Mouse (Mus musculus) c-Kit-positive CD71-negative TER-119-negative erythroid progenitor cells, embryonic 14.5 days (primary cell): ENCODE data around the gene Lonrf2.

Source experiments
- DNase-seq: peaks from one replicate; pipeline ENCODE4 v3.0.0-alpha.2; 2013; ENCODE audit warnings: low read depth

The Lonrf2 gene

DNA sequence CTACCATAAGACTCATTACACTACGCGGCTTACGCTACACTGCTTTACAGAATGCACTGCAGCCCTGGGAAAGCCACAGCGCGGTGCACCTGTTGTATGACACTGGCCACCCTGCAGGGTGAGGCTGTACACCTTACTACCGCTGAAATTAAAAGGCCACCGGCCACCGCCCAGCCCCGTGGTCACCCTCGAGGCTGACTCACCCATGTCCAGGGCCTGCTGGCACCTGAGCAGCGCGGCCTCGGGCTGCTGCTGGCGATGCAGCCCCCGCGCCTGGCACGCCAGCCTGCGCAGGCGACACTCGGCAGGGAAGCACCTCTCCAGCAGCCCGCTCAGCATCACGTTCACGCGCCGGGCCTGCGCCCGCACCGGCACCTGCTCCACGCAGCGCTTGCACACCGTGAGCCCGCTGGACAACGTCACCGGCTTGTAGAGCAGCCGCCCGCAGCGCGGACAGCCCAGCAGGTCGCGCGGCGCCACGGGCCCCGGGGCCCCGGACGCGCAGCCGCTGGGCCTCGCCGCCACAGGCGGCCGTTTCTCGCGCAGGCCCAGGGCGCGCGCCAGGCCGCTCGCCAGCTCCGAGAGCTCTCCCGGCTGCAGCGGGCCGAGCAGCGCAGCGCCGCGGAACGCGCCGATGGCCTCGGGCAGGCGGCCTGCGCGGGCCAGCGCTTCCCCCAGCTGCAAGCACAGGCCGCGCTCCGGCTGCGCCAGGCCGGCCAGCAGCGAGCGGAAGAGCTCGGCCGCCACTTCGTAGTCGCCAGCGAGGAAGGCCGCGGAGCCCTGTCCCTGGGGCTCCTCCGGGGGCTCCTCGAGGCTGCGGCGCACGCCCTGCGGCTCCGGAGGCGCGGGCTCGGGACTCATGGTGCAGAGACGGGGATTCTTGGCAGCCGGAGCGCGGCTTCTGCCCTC, 689 bp downstream of the Lonrf2 start:
- no peak for DNase-seq

DNA sequence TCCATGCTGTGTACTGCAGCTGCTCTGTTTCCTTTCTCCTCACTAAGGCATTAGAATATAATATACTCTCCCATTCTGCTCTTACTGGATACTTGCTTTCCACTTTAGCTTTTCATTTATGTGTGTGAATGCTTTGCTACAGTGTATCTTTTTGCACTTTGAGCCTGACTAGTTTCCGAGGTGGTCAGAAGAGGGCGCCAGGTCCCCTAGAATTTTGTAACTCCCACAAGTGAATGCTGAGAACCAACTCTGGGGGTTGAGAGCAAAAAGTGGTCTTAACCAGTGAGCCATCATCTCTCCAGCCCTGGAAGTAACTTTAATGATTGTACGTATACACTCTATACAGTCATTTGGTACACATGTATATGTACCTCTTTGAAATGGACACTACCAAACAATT, 1.6 kb downstream of the Lonrf2 start:
- DNase-seq = peak; percentile 19

DNA sequence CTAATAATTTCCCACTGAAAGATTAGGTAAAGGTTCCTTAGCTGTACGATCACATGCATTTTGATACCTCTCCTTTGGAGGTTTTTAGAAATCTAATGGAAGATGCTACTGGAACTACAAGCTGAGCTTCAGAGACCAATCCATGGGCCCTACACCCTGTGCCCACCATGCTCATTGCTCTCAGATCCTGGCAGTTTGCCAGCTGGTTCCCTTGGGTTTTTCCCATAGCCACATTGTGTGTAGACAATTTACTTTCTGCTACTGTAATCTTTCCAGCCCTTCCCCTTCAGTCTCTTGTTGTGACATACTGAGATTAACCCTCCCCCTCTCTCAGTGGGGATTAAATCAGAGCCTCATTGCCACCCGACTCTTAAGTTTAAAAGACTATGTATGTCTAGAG, 11.6 kb downstream of the Lonrf2 start:
- DNase-seq = no peak

DNA sequence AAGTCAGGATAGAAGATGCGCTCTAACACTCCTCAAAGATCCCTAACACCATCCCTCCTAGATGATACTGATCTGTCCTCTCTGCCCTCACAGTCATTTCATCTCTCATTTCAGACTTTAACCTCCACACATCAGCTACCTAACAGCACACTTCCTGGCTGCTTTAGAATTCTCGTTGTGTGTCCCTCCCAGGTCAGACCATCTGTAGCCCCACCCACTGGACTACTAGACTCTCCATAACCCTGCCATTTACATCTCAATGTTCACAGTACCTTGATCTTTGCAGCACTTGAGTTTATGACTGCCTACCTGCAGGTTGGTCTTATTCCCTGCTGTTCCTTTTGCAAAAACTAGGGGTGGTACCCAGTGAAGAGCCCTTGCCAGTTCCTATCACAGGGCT, 12.7 kb downstream of the Lonrf2 start:
- DNase-seq = no peak

DNA sequence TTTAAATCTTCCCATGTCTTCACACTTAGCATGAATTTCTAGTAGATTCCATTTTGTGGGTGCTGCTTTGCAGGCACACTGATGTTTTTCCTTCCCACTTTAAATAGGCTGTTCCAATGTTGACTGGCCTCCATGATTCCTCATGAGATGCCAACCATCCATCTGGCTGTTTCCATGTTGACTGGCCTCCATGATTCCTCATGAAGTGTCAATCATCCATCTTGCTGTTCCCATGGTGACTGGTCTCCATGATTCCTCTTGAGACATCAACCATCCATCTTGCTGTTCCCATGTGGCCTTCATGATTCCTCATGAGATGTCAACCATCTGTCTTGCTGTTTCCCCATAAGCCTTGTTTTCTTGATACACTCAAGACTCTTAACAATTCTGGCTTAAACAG, 16.8 kb downstream of the Lonrf2 start:
- DNase-seq = no peak

DNA sequence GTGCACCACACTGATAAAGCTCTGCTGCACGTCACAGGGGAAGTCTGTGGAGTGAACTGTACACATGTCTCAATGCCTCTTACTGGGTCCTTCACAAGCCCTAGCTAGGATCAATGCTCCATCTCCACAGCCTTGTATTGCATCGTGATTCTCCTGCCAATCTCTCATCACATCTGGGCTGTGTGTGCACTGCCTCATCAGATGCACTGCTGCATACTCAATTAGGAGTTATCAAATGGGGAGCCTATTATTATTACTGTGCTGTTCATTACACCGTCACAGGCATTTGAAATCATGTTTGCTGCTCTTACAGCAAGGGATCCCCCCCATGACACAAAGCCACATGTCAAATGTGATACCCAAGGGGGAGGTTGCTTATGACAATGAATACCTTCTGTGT, 18.8 kb downstream of the Lonrf2 start:
- no peak for DNase-seq

DNA sequence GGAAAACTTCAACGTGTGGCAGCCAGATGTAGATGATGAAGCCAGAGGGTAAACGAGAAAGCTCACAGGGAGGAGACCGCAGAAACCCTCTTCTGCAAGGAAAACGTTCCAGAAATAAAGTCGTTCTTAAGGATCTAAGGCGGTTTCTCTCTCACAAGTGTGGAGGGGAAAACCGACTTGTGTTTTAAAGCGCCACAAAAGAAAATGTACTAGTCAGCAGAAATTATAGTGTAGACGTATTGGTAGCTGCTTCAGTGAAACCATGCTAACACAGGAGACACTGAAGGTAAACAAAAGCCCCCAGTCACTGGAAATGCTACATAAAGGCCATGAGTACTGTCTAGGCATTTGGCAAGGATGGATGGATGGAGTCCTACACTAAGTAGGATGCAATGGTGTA, 19.2 kb downstream of the Lonrf2 start:
- DNase-seq = no peak

DNA sequence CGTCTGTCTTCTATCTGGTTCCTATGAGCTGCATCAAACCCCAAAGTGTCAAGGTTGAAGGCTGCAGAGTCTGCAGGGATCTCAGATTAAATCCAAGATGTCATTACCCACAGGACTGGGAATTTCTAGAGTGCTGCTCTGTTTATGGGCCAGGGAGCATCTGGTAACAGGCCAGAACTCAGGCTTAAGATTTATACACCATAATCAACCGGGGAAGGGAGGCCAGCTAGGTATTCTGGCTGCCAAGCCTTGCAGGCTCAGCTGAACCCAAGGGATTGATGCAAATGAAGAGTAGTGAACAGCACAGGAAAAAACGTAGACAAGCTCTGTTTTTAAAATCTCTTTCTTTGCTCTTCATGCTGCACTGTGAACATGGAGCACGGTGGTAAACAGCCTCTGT, 20.2 kb downstream of the Lonrf2 start:
- no peak for DNase-seq

DNA sequence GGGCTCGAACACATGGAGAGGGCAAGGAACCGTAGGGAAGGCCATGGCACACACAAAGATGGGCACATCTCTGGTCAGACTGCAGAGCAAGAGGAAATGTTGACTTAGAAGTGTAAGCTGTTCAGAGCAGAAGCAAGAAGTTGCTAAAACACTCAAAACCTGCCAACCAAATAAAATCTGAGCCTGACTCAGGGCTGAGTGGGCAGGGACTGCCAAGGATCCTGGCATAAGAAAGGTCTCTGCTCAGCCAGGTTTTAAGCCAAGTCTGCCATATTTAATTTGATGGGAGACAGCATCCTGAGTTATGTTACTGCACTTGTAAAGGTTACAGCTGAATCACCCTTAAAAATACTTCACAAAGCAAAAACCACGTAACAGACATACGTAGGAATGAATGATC, 29.4 kb downstream of the Lonrf2 start:
- DNase-seq = no peak

DNA sequence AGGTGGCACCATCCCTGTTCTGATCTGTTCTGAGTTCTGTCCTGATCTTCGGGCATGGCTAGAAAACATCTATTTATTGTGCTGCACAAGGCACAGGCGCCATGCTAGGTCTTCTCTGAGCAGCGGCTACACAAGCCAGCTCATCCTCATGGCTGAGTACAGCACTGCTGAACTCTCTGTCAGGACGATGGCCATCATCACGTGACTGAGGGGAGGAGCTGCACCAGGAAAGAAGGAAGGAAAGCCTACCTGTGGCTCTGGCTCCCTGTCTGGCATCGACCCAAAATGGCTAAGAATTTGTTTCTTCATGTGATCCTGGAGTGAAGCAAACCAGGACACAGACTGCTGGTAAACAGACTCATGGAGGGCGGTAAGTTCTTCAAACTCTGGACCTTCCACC, 36.1 kb downstream of the Lonrf2 start:
- no peak for DNase-seq

DNA sequence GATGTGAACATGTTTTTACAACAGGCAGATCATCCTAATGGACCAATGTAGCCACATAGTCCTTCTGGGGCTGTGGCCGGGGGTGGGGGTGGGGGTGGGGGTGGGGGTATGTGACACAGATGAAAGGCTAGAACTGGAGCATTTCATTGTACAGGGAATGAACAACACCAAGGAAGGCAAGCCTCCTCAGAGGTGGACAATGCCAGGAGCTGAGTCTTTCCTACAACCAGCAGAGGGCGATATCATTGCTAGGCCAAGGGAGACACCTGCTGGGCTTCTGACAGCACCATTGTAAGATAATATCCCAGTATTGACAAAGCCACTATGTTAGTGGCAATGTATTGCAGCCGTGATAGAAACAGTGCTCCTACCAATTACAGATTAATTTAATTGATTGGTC, 37.2 kb downstream of the Lonrf2 start:
- DNase-seq = no peak

DNA sequence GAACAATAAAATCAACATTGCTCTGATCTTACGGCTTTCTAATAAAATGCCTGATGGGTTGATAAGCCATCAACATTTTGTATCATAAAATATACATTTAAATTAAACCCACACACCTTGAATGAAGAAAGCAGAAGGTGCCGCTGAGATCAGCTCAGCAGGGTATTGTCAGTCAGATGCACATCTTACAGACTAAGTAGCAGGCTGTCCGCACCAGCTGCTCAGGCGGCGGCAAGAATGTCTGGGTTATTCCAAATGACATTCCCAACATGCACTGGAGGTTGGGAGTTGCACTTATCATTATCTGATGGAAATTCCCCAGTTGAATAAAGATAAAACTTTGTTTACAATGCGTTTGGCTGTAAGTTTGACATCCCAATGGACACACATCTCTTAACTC, 39.6 kb downstream of the Lonrf2 start:
- DNase-seq = no peak

DNA sequence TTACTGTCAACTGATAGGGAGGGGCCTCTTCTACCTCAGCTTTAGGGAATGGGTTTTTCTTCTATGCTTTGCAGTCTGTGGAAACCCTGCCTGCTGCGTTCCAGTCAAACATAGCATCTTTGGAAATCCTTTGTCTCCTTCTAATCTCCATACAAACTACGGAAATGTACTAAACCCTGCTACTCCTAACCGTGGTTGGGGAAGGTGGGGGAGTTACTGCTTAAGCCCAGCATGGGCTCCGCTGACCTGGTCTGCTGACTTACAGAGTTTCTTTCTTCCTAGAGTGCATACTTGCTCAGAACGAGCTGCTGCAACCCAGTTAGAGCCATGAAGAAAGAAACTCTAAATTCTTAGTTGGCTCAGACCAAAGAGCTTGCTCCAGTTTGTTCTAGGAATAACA, 41.0 kb downstream of the Lonrf2 start:
- no peak for DNase-seq

DNA sequence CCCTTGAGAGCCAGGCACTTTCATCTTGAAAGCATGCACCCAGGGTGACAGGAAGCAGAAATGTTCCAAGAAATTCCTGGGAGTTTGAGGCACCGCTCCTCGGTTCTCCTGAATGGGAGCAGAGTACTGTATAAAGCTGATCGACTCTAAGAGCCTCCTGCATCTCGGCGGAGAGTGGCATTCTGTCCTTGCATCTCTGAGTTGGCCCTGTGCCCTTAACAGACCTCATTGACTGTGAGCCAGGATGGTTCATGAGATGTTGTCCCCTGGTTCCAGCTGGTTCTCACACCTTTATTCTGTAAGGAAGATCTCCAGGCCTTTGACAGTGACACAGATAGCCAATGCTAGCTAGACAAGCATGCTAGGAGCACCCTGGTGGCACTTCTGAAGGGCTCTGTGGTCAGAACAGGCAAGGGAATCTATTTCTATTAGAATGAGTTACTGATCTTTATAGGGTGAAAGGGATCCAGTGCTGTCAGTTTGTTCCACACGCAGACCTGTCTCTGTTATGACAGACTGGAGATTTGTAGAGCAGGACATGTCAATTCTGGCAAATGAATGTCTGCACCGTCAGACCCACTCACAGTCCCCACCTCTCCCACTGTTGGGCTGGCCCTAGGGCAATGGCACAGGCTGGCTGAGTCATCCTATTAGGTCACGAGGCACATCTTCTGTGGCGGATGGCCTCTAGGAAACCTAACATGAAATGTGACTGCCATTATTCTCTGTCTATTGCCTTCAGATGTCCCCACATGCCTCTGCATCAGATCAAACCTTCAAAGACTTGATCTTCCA, 45.3 kb downstream of the Lonrf2 start:
- no peak for DNase-seq

DNA sequence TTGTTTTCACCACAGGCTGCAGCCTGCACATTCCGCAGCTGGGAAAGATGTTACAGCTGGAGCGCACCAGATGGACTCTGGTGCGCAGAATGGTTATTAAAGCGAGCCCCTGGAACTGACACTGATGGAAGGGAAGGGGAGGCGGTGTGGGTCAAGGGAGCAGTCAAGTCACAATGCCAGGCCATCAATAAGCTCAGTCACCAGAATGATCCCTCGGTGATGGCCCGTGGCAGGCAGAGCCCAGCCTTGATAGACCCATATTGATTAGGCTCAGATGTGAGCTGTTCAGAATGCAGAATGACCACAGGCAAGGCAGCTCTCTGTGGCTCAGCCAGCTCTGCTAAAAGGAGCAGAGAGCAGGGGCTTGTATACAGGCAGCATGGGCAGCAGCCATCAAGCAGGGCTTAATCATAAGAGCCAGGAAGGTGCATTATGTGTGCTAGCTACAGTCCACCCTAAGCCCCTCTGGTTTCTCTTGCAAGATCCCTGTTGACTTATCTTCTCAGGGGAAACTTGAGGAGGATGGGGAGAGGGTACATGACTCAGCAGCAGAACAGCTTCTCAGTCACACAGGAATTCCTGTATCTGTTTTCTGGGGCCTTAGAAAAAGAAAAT, 46.4 kb downstream of the Lonrf2 start:
- DNase-seq = no peak

DNA sequence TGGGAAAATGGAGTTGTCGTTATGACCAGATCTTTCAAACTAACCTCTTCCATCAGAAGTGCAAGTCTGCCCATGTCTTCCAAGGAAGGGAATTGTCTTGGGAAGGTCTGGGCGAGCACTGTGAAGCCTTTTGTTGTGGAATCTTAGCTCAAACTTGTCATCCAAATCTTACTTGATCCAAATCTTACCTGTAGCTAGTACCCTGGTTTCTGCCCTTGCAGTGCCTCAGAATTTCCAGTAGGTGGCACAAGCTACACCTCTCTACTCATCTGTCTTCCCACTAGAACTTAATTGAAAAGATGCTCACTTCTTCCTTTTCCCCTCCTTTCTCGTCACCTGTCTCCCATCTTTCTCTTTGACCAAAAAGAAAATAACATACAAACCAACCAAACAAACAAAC, 47.6 kb downstream of the Lonrf2 start:
- no peak for DNase-seq

DNA sequence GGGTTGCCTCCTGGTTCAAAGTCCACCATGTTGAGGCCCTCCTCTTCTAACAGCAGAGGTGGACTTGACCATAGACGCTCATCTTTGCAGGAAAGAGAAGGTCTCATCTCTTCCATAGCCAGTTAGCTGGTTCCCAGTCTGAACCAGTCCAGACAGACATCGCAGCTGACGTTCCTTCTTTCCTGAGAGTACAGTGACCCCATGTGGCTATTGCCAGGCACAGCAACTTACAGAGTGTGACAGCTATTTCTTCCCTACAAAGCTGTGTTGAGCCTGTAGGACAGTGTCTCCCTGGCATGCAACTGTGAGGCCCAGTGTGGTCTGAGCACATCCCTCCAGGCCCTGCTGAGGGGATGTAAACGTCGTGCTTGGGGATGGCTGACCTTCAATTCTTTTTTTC, 49.1 kb downstream of the Lonrf2 start:
- DNase-seq = peak; percentile 50

DNA sequence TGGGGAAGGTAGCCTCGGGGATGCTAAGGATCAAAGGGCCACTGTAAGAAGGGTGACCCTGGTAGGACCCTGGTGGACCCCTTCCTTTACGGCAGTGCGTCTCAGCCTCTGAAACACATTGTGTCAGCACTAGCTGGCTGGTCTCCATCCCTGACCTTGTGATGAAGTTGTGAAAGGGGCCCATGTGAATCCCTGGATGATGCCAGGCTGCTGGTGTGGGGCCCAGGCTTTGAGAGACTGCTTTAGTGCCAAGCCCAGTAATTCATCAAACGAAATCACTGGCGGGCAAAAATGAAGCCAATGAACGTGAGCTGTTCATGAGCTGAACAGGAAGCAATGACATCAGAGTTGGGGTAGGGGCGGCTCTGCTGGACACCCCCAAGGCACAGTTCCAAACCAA, 50.2 kb downstream of the Lonrf2 start:
- no peak for DNase-seq

DNA sequence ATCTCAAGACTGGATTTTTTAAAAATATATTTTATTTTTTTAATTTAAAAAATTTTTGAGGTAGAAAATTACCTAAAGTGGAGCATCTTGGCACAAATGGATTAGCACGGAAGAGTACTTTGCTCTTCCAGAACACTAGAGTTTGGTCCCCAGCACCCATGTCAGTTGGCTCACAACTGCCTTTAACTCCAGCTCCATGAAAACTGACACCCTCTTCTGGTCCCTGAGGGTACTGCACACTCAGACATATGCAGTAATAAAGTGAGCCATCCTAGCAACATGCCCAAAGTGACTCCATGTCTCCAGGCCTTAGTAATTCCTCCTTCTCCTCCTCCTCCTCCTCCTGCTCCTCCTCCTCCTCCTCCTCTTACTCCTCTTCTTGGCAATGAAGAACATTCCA, 58.2 kb downstream of the Lonrf2 start:
- no peak for DNase-seq

DNA sequence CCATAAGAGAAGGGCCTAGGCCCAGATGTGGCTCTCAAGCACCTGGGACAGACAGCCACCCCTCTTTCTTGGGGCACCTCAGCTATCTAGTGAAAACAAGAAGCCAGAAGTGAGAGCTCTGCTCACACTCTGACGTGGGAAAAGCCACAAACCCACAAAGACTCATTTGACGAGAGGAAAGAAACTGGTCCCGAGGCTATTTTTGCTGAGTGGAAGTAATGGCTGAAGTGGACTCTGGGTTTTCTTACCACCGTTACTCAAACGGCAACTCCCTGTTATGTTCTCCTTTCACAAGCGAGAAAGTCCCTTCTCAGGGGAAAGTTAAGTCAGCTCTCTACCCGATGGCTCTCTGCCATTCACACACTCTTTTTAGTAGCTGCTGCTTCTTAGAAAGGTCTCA, 59.0 kb downstream of the Lonrf2 start:
- DNase-seq = peak; percentile 59

DNA sequence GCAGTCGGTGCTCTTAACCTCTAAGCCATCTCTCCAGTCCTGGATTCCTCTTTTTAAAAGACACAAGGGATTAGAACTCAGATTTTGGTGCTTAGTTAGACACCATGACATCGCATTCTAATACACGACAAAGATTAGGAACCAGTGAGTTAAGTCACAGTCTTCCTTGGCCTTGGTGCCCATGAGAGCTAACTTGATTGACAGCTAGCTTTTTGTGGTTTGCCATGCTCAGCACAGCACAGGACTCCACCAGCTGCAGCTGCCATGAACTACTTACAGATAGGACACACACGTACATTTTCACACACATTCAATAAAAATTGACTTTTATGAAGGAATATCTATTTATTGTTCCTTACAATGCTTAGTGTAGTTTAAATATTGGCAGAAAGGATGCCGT, 60.8 kb downstream of the Lonrf2 start:
- no peak for DNase-seq

DNA sequence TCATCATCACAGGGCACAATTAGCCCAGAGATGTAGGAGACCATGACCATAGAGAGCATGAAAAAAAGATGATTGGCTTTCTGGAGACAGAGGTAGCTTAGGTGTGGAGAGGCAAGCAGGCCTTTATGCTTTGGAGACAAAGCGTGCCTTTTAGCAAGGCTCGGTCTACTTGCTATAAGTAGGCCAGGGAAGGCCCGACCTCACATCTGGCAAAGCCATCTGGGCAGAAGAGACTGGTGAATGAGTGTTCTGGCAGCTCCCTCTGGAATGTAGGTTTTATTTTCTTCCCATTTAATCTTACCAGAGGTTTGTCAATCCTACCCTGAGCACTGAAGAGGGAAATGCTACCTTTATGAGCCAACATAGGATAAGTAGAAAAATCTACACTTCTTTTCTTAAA, 65.8 kb downstream of the Lonrf2 start:
- DNase-seq = no peak

DNA sequence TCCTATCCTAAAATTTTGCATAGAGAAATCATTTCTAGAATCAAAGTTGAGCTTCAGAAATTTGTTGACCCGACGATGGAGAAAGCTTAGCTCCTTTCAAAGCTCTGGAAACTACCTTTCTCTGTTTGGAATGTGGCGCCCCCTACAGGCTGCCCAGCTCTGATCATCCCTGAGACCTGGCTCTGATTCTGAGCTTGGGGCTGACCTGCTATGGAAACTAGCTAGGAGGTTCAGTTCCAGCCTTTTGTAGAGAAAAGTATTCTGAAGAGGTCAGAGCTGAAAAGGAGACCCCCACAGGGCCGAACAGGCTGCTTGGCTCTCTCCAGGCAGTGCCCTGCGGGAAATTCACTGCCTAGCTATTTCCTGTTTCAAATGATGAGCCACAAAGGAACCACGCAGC, 66.6 kb downstream of the Lonrf2 start:
- DNase-seq = no peak
